Mouse (Mus musculus) neural tube, embryonic 10.5 days (tissue): ENCODE results near the gene Defb41.
"Not testable (repeated sequence)": the region's sequence is repeated elsewhere in the genome, so short reads cannot be mapped to it uniquely, and the experiment has no call there.

Source experiments
- DNase-seq: peaks from one replicate; pipeline ENCODE4 v3.0.0-alpha.2; 2017; ENCODE audit warnings: low spot score; ENCODE audit errors: extremely low spot score

The Defb41 gene

DNA sequence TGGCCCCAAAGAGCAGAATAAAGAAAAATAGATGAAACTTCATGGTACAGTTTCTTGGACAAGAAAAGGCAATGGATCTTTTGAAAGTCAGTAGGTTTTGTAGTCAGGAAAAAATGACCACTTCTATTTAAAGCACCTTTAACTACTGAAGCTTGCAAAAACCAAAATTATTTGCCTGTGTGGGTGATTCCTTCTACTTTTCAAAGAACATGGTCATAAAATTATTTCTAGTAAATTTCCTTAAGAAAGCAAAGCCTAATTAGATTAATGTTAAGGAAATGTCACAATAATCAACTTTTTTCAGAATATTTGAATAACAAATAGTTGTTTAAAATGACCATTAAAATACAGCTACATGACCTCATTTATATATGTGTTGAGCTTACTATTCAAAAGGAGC is at the start of gene Defb41:
Gene Defb41, minus strand, starts transcription at position 101 of the 400 bp plus-strand sequence.
- no peak for DNase-seq

GRCm38 (mm10) chr1:18308474-18308829 is 43.5 kb upstream of the Defb41 start:
- DNase-seq: no peak

- DNase-seq: no peak
These were observed 42.9 kb upstream of the Defb41 start for GRCm38 (mm10) chr1:18307545-18308473.

GRCm38 (mm10) chr1:18292515-18292914 is 27.6 kb upstream of the Defb41 start:
- DNase-seq: no peak

GRCm38 (mm10) chr1:18288860-18289259 is 23.9 kb upstream of the Defb41 start:
- no peak for DNase-seq

GRCm38 (mm10) chr1:18287371-18287770 is 22.4 kb upstream of the Defb41 start:
- no peak for DNase-seq

DNA sequence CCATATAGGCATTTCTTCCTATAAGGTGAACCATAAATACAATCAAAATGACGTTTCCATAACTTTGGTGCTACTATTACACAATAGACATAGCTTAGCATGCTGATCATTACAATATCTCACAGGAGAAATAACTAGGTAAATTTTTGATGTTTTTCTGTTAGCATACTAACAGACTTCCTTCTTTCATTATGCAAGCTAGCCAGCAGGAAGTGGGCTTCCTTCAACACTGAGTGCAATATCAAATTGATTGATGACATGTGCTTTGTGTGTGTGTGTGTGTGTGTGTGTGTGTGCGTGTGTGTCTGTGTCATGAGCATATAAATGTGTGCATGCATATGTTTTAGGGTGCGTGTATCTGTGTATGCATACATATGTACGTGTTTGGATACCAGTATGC is 6.2 kb upstream of the Defb41 start:
- DNase-seq: no peak

DNA sequence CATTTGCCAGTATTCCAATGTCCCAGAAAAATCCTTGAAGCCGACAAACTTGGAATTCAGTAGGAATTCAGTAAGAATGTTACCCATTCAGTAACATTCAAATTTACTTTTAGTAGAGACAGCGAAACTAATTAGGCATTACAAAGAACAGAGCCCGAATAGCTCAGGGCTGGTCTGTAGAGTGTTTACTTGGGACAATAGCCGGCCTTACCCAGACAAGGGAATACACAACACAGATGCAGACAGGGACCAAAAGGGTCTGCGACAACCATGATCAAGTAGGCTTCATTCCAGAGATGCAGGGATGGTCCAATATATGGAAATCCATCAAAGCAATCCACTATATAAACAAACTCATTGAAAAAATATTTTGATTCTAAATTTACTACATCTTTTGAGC is 3.9 kb upstream of the Defb41 start:
- no peak for DNase-seq

DNA sequence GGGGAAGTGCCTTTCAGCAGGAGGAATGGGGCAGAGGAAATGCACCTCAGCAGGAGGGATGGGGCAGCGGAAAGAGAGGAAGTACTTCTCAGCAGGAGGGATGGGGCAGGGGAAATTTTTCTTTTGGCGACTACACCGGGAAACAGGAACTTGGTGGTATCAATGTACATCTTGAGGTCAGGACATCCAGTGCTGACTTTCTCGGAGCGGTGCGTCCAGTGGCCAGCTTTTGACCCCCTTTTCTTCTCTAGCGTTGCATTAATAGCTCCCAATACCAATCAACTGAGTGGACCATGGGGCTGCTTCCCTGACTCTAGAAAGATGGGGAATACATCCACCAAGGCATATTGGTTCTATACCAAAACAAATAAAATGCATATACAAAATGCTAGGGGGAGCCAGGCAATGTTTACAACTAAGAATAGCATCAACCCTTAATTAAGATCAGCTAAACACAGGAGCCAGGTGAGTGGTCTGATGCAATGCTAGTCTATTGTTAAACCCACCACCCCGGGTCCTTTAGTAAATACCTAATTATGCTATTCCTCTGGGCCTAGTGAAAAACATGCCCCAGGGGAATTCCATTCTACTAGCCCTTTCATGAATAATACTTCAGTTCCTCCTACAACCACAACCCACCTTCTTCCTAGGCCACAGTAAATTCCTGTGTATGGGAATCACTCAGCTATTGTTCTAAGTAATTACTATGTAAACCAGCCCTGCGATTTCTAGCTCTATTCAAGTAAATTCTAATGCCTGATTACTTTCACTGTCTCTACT is 18.9 kb downstream of the Defb41 start:
- DNase-seq: not testable (repeated sequence)

- no peak for DNase-seq
These were observed 27.6 kb downstream of the Defb41 start, which contains the start of gene Defb18 for GRCm38 (mm10) chr1:18237343-18237742. Gene Defb18 (minus strand): TSS chr1:18237443.

GRCm38 (mm10) chr1:18223385-18223945 is 41.5 kb downstream of the Defb41 start:
- DNase-seq: no peak
